Comparison of ENCODE assay signal across 8 mouse cellular contexts in genomic region chr19:56939826-56940225, GRCm38 (mm10).
DNase-seq lines count a peak whose midpoint lies in the region; ATAC-seq and TF ChIP-seq lines count a peak whose summit lies in the region.
"Had no signal": no experiment of that assay in that cellular context is flagged by ENCODE, and none has a peak within 500 bp of the region (broad histone marks: within the 10 kb centered on the region; RNA-seq: fewer than 3 reads in every experiment).

No protein-coding gene starts in this region.

- H3K4me3 ChIP-seq in midbrain, embryonic 11.5 days (ENCODE audit: low read depth, low read length) = no peak overlapping the region
- no peak overlapping the region for H3K4me3 ChIP-seq in midbrain, embryonic 16.5 days (ENCODE audit: low read depth, low read length)
- no peak overlapping the region for H3K4me3 ChIP-seq in stomach, embryonic 16.5 days (replicated peaks; ENCODE audit: low read length)

- H3K9me3 ChIP-seq in midbrain, embryonic 11.5 days (ENCODE audit: control insufficient read depth, low read length) = no peaks in the 10 kb centered on the region
- H3K9me3 ChIP-seq in midbrain, embryonic 16.5 days (replicated peaks; ENCODE audit: control insufficient read depth, low read length, poor library complexity, severe bottlenecking) = no peaks in the 10 kb centered on the region
- H3K9me3 ChIP-seq in stomach, embryonic 16.5 days (replicated peaks; ENCODE audit: control insufficient read depth, low read length) = no peaks in the 10 kb centered on the region

- TF ChIP-seq CTCF in brain, embryonic 14.5 days (IDR thresholded peaks at IDR 0.05; ENCODE audit: borderline replicate concordance, extremely low read depth, insufficient read depth, insufficient read length) = no peak

- intact Hi-C loops in heart, postnatal 14 days (cut with DNase I) = loop anchor here (5.0 kb wide), 1 partner anchor 67 kb away; the partner anchor contains the start of gene Afap1l2

- no peaks in the 10 kb centered on the region for H3K36me3 ChIP-seq in midbrain, embryonic 11.5 days (ENCODE audit: control insufficient read depth, insufficient read depth, low read length)
- H3K36me3 ChIP-seq in midbrain, embryonic 16.5 days (ENCODE audit: control insufficient read depth, insufficient read depth, low read length) = no peaks in the 10 kb centered on the region
- no peaks in the 10 kb centered on the region for H3K36me3 ChIP-seq in stomach, embryonic 16.5 days (ENCODE audit: control insufficient read depth, insufficient read depth, low read length)

- H3K4me1 ChIP-seq in midbrain, embryonic 11.5 days (ENCODE audit: control insufficient read depth, insufficient read depth, low read length) = no peaks in the 10 kb centered on the region; the same call in 1 of the 2 replicates
- no peaks in the 10 kb centered on the region for H3K4me1 ChIP-seq in midbrain, embryonic 16.5 days (ENCODE audit: control insufficient read depth, insufficient read depth, low read length)
- no peaks in the 10 kb centered on the region for H3K4me1 ChIP-seq in stomach, embryonic 16.5 days (ENCODE audit: control insufficient read depth, insufficient read depth, low read length)

- WGBS in midbrain, embryonic 11.5 days = 64% methylated on average over 9 of the region's 9 CpGs
- WGBS in midbrain, embryonic 16.5 days = 58% methylated on average over 9 of the region's 9 CpGs
- WGBS in stomach, embryonic 16.5 days = 70% methylated on average over 9 of the region's 9 CpGs

- no peak overlapping the region for H3K27ac ChIP-seq in midbrain, embryonic 11.5 days (ENCODE audit: low read depth, low read length)
- no peak overlapping the region for H3K27ac ChIP-seq in midbrain, embryonic 16.5 days (ENCODE audit: low read length)
- no peak overlapping the region for H3K27ac ChIP-seq in stomach, embryonic 16.5 days (ENCODE audit: low read length)

- peak; percentile 94 for DNase-seq in midbrain, embryonic 11.5 days (ENCODE audit: low spot score, missing footprints)
- peak; percentile 30 for DNase-seq in brain, embryonic 14.5 days (ENCODE audit: low read depth)
- peak; percentile 68 to 72 for DNase-seq in heart, postnatal 14 days
- DNase-seq in B cell, adult 2 months = no peak
- DNase-seq: lung, embryonic 14.5 days had no signal

- H3K27me3 ChIP-seq in midbrain, embryonic 11.5 days (ENCODE audit: control insufficient read depth, insufficient read depth, low read length) = no peaks in the 10 kb centered on the region
- H3K27me3 ChIP-seq in midbrain, embryonic 16.5 days (ENCODE audit: control insufficient read depth, insufficient read depth, low read depth, low read length) = no peaks in the 10 kb centered on the region
- no peaks in the 10 kb centered on the region for H3K27me3 ChIP-seq in stomach, embryonic 16.5 days (ENCODE audit: control insufficient read depth, insufficient read depth, low read length)

- no peak for ATAC-seq in midbrain, embryonic 11.5 days (ENCODE audit: low FRiP score)
- ATAC-seq in midbrain, embryonic 16.5 days = no peak
- ATAC-seq in stomach, embryonic 16.5 days (ENCODE audit: insufficient read depth, low FRiP score) = peak; percentile 54; the same call in 1 of the 2 replicates
- ATAC-seq in granulocyte monocyte progenitor cell, adult 5-6 weeks (replicated peaks; ENCODE audit: poor library complexity, severe bottlenecking) = no peak

- H3K9ac ChIP-seq in midbrain, embryonic 11.5 days (ENCODE audit: low read length) = no peak overlapping the region
- no peak overlapping the region for H3K9ac ChIP-seq in midbrain, embryonic 16.5 days (ENCODE audit: low read depth, low read length)
- H3K9ac ChIP-seq in stomach, embryonic 16.5 days (ENCODE audit: low read length) = no peak overlapping the region
- H3K9ac ChIP-seq: lung, embryonic 14.5 days had no signal

- no peak for TF ChIP-seq POLR2A in brain, embryonic 14.5 days (IDR thresholded peaks at IDR 0.05; ENCODE audit: borderline replicate concordance, extremely low read depth, insufficient read depth, insufficient read length, poor library complexity, severe bottlenecking)

- H3K4me2 ChIP-seq in midbrain, embryonic 11.5 days = no peak overlapping the region
- no peak overlapping the region for H3K4me2 ChIP-seq in midbrain, embryonic 16.5 days (ENCODE audit: low read length)
- no peak overlapping the region for H3K4me2 ChIP-seq in stomach, embryonic 16.5 days (ENCODE audit: low read depth, low read length)
- H3K4me2 ChIP-seq: lung, embryonic 14.5 days had no signal

Comparison
In these comparisons a context has a peak if more than half of its experiments do, and no peak if none do; other contexts are left out.
1. DNase-seq: peak in midbrain, embryonic 11.5 days (single experiment), brain, embryonic 14.5 days (single experiment) and heart, postnatal 14 days (2 of 2); none in B cell, adult 2 months (0 of 2).